Mouse (Mus musculus): ENCODE measurements around the gene Slc44a3. TPM values are rescaled to one million over a fixed set of nuclear protein-coding genes. Genes with fewer than 3 reads are reported as not detected.

The Slc44a3 gene
- polyA plus RNA-seq, 1 experiment from 2014 or later: 0.65 TPM

DNA sequence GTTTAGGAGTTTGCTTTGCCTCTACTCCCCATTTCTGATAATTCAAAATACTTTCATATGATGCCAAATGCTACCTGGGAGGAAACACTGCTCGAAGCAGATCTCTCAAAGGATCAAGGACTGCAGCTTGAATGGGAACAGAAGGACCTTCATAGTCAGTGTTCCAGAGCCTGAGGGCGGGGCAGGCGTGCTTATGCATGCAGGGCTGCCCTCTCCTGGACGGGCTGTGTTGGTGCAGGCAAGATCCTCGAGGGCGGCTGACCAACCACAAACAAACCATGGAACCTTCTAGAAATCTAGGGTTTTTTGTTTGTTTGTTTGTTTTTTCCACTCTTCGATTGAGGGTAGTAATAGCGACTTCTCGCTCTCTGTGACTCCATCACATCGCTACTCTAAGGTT is 32.0 kb downstream of the Slc44a3 start:
- H3K27me3 ChIP-seq: peaks cover 3% of the 10 kb centered on the region; the same call in 1 of the 2 replicates
- H3K9ac ChIP-seq (replicated peaks): no peak overlapping the region
- no peaks in the 10 kb centered on the region for H3K4me1 ChIP-seq (replicated peaks)
- H3K36me3 ChIP-seq: no peaks in the 10 kb centered on the region
- H3K4me2 ChIP-seq: no peak overlapping the region
- no peaks in the 10 kb centered on the region for H3K9me3 ChIP-seq
- 59% methylated on average over 10 of the region's 10 CpGs for WGBS
- no peak overlapping the region for H3K27ac ChIP-seq
- ATAC-seq (ENCODE audit: insufficient number of reproducible peaks, insufficient read depth, low FRiP score, low TSS enrichment, low read depth): no peak; the same call in 1 of the 2 replicates
- no peak overlapping the region for H3K4me3 ChIP-seq (replicated peaks)

DNA sequence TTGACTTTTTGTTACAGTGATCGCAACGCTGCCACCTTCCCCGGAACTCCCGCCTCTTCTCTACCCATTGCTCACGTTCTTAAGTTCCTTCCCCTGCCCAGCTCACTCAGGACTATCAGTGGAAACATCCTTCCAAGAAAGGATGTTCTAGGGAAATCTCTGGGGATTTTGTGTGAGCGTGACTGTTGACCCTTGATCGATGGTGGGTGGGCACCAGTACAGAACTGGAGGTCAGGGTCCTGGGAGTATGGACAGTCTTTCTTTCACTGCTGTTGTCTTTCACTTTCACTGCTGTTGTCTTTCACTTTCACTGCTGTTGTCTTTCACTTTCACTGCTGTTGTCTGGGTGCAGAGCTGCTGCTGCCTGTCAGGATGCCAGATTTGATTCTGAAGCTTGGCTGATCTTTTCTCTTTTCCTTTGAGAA is 38.2 kb downstream of the Slc44a3 start:
- Histone ChIP-seq H3K4me3 (replicated peaks) (no peak overlapping the region), H3K27ac (no peak overlapping the region), H3K9ac (replicated peaks) (no peak overlapping the region), H3K4me2 (no peak overlapping the region), H3K27me3 (no peaks in the 10 kb centered on the region), H3K9me3 (no peaks in the 10 kb centered on the region), H3K4me1 (replicated peaks) (peaks cover 26% of the 10 kb centered on the region), H3K36me3 (no peaks in the 10 kb centered on the region)
- WGBS: 87% methylated on average over 7 of the region's 7 CpGs
- ATAC-seq (ENCODE audit: insufficient number of reproducible peaks, insufficient read depth, low FRiP score, low TSS enrichment, low read depth): no peak

DNA sequence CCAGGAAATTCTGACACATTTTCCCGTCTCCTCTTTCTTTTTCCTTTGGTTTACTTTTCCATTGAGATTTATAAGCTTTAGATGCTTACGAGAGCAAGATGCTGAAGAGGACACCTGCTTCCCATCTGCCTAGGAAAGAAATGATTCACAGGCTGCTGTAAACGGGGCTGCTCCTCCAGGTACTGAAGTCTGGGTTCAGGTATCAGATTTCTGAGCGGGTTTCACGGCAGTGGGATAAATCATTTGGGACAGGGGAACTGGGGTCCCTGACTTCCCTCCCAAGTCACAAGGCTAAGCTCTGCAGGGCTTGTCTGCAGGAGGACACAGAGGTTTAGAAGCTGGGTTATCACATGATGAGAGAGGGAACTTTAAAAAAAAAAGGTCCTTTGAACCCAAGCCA is 40.2 kb downstream of the Slc44a3 start:
- ATAC-seq (ENCODE audit: insufficient number of reproducible peaks, insufficient read depth, low FRiP score, low TSS enrichment, low read depth): no peak
- WGBS: 13% methylated on average over 5 of the region's 5 CpGs
- Histone ChIP-seq H3K36me3 (no peaks in the 10 kb centered on the region), H3K9me3 (no peaks in the 10 kb centered on the region), H3K9ac (replicated peaks) (no peak overlapping the region), H3K4me3 (replicated peaks) (no peak overlapping the region), H3K4me2 (no peak overlapping the region), H3K27me3 (no peaks in the 10 kb centered on the region), H3K27ac (no peak overlapping the region), H3K4me1 (replicated peaks) (peaks cover 26% of the 10 kb centered on the region)

DNA sequence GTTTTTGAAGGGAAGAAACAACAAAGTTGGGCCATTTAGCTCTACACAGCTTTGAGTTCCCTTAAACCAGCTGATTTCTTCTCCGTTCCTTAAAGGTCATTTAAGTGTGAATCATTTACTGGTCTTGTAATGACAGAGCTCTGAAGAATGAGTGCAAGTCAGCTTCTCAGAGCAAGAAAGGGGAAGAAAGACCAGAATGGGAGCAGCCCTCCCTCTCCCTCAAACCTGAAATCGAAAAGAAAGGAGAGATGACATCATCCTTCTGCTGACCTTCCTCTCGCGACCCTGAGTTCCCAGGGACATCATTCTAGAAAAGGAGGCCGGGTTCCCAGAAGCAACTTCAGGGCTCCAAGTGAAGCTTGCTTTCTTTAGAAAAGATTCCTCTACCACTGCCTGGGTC is 41.3 kb downstream of the Slc44a3 start:
- no peak overlapping the region for H3K4me3 ChIP-seq (replicated peaks)
- H3K36me3 ChIP-seq: no peaks in the 10 kb centered on the region
- H3K4me2 ChIP-seq: no peak overlapping the region
- peaks cover 26% of the 10 kb centered on the region for H3K4me1 ChIP-seq (replicated peaks)
- 64% methylated on average over 5 of the region's 5 CpGs for WGBS
- no peak overlapping the region for H3K27ac ChIP-seq
- H3K27me3 ChIP-seq: no peaks in the 10 kb centered on the region
- no peaks in the 10 kb centered on the region for H3K9me3 ChIP-seq
- no peak for ATAC-seq (ENCODE audit: insufficient number of reproducible peaks, insufficient read depth, low FRiP score, low TSS enrichment, low read depth)
- H3K9ac ChIP-seq (replicated peaks): no peak overlapping the region

DNA sequence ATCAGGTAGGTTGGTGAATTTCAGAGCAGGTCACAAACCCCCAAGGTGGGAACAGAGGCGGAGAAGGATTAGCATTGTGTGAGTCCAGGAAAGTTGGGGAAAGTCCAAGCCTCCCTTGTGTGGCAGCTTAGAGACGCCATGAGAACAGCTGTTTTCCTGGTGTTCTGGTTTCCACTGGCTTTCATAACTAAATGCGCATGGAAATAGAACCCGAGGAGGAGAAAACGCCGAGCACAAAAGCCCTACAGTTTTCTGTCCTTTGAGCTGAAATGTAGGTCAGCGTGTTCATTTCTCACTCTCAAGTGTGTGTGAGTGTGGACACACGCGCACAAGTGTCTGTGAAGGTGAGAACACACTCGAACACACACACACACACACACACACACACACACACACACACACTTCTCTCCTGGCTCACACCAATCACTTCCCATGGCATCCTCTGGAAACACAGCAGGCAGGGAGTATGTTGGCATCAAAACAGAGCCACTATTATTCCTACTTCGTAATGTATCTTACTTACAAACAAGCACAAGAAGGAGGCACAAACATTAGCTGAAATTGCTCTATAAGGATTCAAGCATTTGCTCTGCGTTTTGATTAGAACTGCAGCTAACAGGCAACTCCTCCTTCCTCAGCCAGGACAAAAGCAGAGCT is 42.6 kb downstream of the Slc44a3 start:
- peak overlapping the region; percentile 2; the same call in 1 of the 2 replicates for H3K4me2 ChIP-seq
- no peaks in the 10 kb centered on the region for H3K9me3 ChIP-seq
- no peak overlapping the region for H3K9ac ChIP-seq (replicated peaks)
- 56% methylated on average over 12 of the region's 12 CpGs for WGBS
- no peaks in the 10 kb centered on the region for H3K27me3 ChIP-seq
- H3K4me1 ChIP-seq (replicated peaks): peaks cover 26% of the 10 kb centered on the region
- H3K27ac ChIP-seq: peak overlapping the region; percentile 85
- no peak overlapping the region for H3K4me3 ChIP-seq (replicated peaks)
- ATAC-seq (ENCODE audit: insufficient number of reproducible peaks, insufficient read depth, low FRiP score, low TSS enrichment, low read depth): no peak
- no peaks in the 10 kb centered on the region for H3K36me3 ChIP-seq

DNA sequence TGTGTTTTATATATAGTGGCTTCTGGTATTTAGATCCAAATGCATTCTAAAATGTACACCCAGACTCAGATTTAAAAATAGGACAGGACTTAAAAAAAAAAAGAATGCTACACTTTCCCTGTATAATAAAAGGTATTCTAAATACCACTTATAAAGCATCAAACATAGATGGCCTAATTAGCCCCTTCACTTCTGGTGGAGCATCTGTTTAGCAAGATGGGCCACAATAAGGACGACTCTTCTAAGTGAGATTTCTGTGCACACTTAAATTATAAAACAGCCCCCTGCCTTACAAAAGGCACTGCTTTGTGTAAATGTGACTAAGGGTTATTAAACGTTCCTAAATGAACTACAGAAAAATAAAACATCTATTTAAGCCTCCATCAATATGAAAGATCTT is 47.0 kb downstream of the Slc44a3 start:
- H3K27ac ChIP-seq: no peak overlapping the region
- H3K27me3 ChIP-seq: peaks cover 7% of the 10 kb centered on the region
- no peaks in the 10 kb centered on the region for H3K9me3 ChIP-seq
- WGBS: 65% methylated on average over 2 of the region's 2 CpGs
- H3K36me3 ChIP-seq: no peaks in the 10 kb centered on the region
- H3K4me2 ChIP-seq: no peak overlapping the region
- no peak overlapping the region for H3K9ac ChIP-seq (replicated peaks)
- no peak for ATAC-seq (ENCODE audit: insufficient number of reproducible peaks, insufficient read depth, low FRiP score, low TSS enrichment, low read depth)
- no peak overlapping the region for H3K4me3 ChIP-seq (replicated peaks)
- peaks cover 38% of the 10 kb centered on the region for H3K4me1 ChIP-seq (replicated peaks)

DNA sequence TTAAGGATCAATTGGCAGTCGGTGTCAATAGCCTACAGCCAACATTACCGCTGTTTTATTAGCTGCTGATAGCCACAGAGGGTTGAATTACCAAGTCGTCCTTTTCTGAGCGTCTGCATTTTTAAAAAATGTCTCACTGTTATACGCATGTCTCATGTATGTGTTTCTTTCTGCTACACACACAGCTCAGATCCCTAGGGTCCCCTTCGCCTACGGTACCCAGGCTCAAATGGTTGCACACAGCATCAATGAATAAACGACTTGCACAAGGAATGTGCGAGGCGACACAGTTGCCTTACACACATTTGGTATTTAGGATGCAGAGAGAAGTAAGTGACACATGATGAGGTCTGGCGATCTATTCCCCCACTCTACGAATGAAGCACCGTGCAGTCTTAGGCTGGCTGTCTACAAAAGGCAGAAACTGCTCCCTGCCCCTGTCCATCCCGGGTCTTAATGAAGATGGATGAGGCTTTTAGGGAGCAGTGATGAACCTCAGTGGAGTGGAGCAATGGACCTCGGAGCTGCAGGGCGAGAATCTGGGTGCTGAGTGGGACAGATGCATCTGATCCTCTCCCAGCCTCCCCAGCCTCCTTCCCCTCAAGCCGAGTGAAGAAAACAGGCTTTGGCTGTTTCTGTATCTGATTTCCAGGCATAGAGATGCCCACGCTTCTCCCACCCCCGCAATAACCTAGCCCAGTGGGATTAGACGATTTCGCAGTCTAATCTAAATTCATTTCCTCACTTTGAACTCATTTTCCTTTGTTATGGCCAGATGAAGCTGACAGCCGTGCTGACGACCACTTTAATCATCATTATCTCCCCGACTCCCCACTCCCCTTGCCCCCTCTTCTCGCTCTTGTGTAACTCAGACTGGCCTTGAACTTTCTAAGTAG is 48.7 kb downstream of the Slc44a3 start:
- Histone ChIP-seq H3K27me3 (peaks cover 7% of the 10 kb centered on the region), H3K4me1 (replicated peaks) (peaks cover 32% of the 10 kb centered on the region), H3K36me3 (no peaks in the 10 kb centered on the region), H3K4me2 (peak overlapping the region; percentile 1; the same call in 1 of the 2 replicates), H3K9ac (replicated peaks) (no peak overlapping the region), H3K9me3 (no peaks in the 10 kb centered on the region), H3K4me3 (replicated peaks) (no peak overlapping the region), H3K27ac (no peak overlapping the region)
- no peak for ATAC-seq (ENCODE audit: insufficient number of reproducible peaks, insufficient read depth, low FRiP score, low TSS enrichment, low read depth)
- WGBS: 31% methylated on average over 25 of the region's 25 CpGs

DNA sequence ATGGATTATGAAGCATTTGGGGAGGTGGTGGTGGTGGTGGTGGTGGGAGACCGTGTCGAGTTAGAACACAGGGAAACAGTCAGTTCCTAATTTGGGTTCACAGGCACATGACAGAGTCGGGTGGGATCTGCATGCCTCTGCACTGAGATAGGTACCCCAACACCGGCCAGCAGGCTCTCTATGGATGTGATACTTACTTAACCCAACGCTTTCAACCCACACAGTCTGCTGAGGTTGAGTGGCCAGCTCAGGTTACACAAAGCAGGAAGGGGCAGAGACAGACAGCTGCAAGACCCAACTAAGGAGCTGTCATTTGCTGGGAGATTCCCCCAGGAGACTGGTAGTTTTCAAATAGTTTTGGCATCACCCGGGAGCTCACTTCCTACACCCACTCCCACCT is 50.6 kb downstream of the Slc44a3 start:
- H3K4me3 ChIP-seq (replicated peaks): no peak overlapping the region
- H3K9ac ChIP-seq (replicated peaks): no peak overlapping the region
- H3K36me3 ChIP-seq: no peaks in the 10 kb centered on the region
- H3K4me2 ChIP-seq: no peak overlapping the region
- peaks cover 32% of the 10 kb centered on the region for H3K4me1 ChIP-seq (replicated peaks)
- no peaks in the 10 kb centered on the region for H3K9me3 ChIP-seq
- 21% methylated on average over 6 of the region's 6 CpGs for WGBS
- no peak overlapping the region for H3K27ac ChIP-seq
- peaks cover 7% of the 10 kb centered on the region for H3K27me3 ChIP-seq
- ATAC-seq (ENCODE audit: insufficient number of reproducible peaks, insufficient read depth, low FRiP score, low TSS enrichment, low read depth): 0 out of 2 replicates have a peak, but pooled peaks have one; percentile 29

DNA sequence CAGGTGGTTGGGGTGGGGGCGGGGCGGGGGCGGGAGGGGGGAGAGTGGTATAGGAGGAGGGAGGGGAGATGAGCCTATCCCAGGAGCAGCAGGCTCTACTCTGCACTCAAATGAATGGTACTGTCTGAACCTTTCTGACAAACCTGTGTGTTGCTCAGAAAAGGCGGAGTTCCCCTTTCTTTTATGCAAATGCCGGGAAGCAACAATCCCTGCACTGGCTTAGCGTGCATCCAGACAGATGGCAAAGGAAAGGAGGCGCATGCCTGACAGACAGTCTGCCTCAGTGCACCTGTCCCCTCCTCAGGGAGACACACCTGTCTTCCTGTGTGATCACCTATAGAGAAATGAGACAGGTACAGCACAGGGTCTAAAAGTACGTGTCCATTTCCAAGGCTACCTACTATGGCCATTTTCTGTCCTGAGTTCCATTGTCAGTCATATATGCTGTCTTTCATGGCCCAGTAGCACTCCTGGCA is 51.2 kb downstream of the Slc44a3 start:
- Histone ChIP-seq H3K4me1 (replicated peaks) (peaks cover 32% of the 10 kb centered on the region), H3K27me3 (peaks cover 7% of the 10 kb centered on the region), H3K9ac (replicated peaks) (no peak overlapping the region), H3K36me3 (no peaks in the 10 kb centered on the region), H3K27ac (no peak overlapping the region), H3K9me3 (no peaks in the 10 kb centered on the region), H3K4me2 (no peak overlapping the region), H3K4me3 (replicated peaks) (no peak overlapping the region)
- WGBS: 69% methylated on average over 7 of the region's 8 CpGs
- ATAC-seq (ENCODE audit: insufficient number of reproducible peaks, insufficient read depth, low FRiP score, low TSS enrichment, low read depth): no peak

DNA sequence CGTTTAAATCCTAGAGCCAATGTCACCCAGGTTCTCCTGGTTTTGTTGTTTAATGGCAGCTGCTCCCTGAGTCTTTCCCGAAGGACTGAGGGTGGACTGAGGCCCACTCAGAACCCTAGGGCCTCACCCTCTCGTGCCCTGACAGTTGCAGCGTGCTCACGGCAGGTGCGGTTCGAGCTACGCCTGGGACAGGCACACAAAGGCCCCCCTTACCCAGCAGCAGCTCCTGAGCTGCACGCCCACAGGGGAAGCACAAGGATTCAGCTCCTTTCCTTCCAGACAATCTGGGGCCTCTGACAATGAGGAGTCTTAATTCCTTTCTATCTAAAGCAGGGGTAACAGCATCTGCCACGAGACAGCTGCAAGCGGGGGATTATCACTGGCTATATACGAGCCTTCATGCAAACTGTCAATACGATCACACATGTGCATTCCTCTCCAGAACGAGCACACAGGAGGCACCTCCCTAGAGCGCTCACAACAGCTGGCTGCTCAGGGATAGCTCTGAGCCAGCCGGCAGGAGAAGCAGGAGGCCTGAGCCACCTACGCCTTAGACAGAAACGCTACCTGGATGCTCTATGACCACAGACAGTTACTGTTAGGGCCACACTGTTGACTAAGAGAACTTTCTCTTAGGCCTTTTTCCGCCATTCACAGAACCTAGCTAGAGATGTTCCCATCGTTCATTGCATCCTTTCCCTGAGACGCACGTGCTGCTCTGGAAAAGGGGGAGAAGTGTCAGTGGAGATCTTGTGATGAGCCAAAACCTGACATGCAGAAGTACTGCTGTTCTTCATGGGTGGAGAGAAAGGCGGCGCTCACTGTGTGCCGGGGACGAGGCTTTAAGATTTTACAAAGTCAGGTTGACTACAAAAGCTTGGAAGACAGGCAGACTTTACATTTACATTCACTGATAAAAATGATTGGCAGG is 51.9 kb downstream of the Slc44a3 start:
- no peaks in the 10 kb centered on the region for H3K36me3 ChIP-seq
- H3K4me2 ChIP-seq: no peak overlapping the region
- no peak overlapping the region for H3K4me3 ChIP-seq (replicated peaks)
- peaks cover 7% of the 10 kb centered on the region for H3K27me3 ChIP-seq
- no peak overlapping the region for H3K27ac ChIP-seq
- ATAC-seq (ENCODE audit: insufficient number of reproducible peaks, insufficient read depth, low FRiP score, low TSS enrichment, low read depth): peak; percentile 74
- H3K4me1 ChIP-seq (replicated peaks): peaks cover 32% of the 10 kb centered on the region
- H3K9ac ChIP-seq (replicated peaks): no peak overlapping the region
- WGBS: 60% methylated on average over 26 of the region's 26 CpGs
- no peaks in the 10 kb centered on the region for H3K9me3 ChIP-seq

Measured in limb, embryonic 12.5 days (tissue).